Mouse (Mus musculus) ES-E14 (cell line): ENCODE measurements around the gene Cerk. TPM values are rescaled to one million over a fixed set of nuclear protein-coding genes. Genes with fewer than 3 reads are reported as not detected.

Experiments
- DNase-seq: peaks from one replicate; pipeline ENCODE4 v3.0.0-alpha.2; 2013; ENCODE audit warnings: low read depth, low spot score
- H3K27ac ChIP-seq: 2 replicates; pipeline ENCODE4 v1.5.1; 2012; ENCODE audit warnings: low read depth, mild to moderate bottlenecking, low read length, moderate library complexity, mixed read lengths; ENCODE audit not compliant: poor library complexity, insufficient read depth, severe bottlenecking
- H3K36me3 ChIP-seq: 2 replicates; pipeline ENCODE4 v1.6.1; 2012; ENCODE audit warnings: mild to moderate bottlenecking, low read length, moderate library complexity, mixed read lengths; ENCODE audit not compliant: control insufficient read depth, poor library complexity, insufficient read depth, severe bottlenecking
- H3K4me1 ChIP-seq, 2 experiments: fragments of 150-350 bp in 1 of 2; sonication (generic) in 1 of 2; 2 replicates each; pipeline ENCODE4 v1.6.1; 2012; ENCODE audit warnings: low read length in 2 of 2, mild to moderate bottlenecking in 1 of 2, mixed read lengths in 1 of 2; ENCODE audit not compliant: control insufficient read depth in 2 of 2, insufficient read depth in 2 of 2, poor library complexity in 1 of 2
- H3K4me3 ChIP-seq, 2 experiments: fragments of 150-350 bp in 1 of 2; sonication (generic) in 1 of 2; 2 replicates each; pipeline ENCODE4 v1.5.1; 2012; ENCODE audit warnings: low read length in 2 of 2, low read depth in 1 of 2, mild to moderate bottlenecking in 1 of 2, mixed read lengths in 1 of 2; ENCODE audit not compliant: insufficient read depth in 1 of 2, poor library complexity in 1 of 2, severe bottlenecking in 1 of 2
- H3K9ac ChIP-seq: 2 replicates; pipeline ENCODE4 v1.6.1; 2012; ENCODE audit warnings: low read depth, mild to moderate bottlenecking, low read length, mixed read lengths; ENCODE audit not compliant: poor library complexity, insufficient read depth, severe bottlenecking
- H3K9me3 ChIP-seq: fragments of 150-350 bp; sonication (generic); 2 replicates; pipeline ENCODE4 v1.6.1; 2012; ENCODE audit warnings: low read depth, mild to moderate bottlenecking, low read length; ENCODE audit not compliant: control insufficient read depth, insufficient read depth
- CHD2 ChIP-seq: IDR thresholded peaks from 2 replicates; pipeline ENCODE4 v1.6.1; 2014; ENCODE audit warnings: mild to moderate bottlenecking, low read depth, low read length, inconsistent platforms
- HCFC1 ChIP-seq: IDR thresholded peaks from 2 replicates; pipeline ENCODE4 v1.6.1; 2012; ENCODE audit warnings: low read length, inconsistent platforms, borderline replicate concordance; ENCODE audit not compliant: insufficient read depth
- MAFK ChIP-seq: IDR thresholded peaks from 2 replicates; pipeline ENCODE4 v1.6.1; 2014; ENCODE audit warnings: mild to moderate bottlenecking, low read depth, low read length, inconsistent platforms; ENCODE audit not compliant: insufficient read depth
- ZC3H11A ChIP-seq: IDR thresholded peaks from 2 replicates; pipeline ENCODE4 v1.6.1; 2012; ENCODE audit warnings: low read depth, mild to moderate bottlenecking, inconsistent platforms, low read length, borderline replicate concordance
- ZNF384 ChIP-seq: IDR thresholded peaks from 2 replicates; pipeline ENCODE4 v1.6.1; 2012; ENCODE audit warnings: low read depth, low read length, inconsistent platforms
- in situ Hi-C, 2 experiments: fragments of 600-800 bp; cut with MboI; formaldehyde crosslinking; loops; one replicate each; pipeline ENCODE4 v1.15.1; 2025; ENCODE audit warnings: low sequenced_read_pairs in 2 of 2, inconsistent platforms in 1 of 2; ENCODE audit not compliant: unreplicated experiment in 2 of 2
- total RNA-seq: library from RNA; depleted of rRNA; stranded (reverse); fragments of 300-350 nt; gene quantifications from 2 replicates; pipeline ENCODE4 v1.2.3, GENCODE M21; 2012

Gene Cerk
- total RNA-seq, 1 experiment = 3.4 TPM

DNA sequence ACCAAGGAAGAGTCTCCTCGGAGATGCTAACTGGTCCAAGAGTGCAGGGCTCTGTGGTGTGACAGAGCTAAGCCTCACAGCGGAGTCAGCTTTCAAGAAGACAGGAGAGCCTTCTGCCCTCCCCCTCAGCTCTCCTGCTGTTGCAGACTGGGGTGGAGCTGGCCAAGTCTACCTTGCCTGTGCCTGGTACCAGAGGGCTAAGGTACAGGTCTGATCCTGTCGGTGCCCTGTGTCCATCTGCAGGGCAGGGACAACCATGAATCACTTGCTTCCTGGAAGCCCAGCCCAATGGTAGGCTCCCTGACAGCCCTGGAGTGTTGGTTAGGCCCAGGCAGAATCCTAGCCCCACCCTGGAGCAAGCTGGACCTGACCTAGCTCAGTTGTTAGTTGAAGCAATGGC lies 745 bp upstream of the Cerk start:
- Histone ChIP-seq H3K27ac (no peak overlapping the region), H3K9ac (no peak overlapping the region), H3K4me3 (no peak overlapping the region), H3K36me3 (no peaks in the 10 kb centered on the region), H3K9me3 (no peaks in the 10 kb centered on the region), H3K4me1 (peaks cover 0 to 18% of the 10 kb centered on the region in 2 experiments; a peak in 2 of 4 replicates)
- in situ Hi-C loops = no loop called here
- no peak for DNase-seq
- no peak for TF ChIP-seq HCFC1
- TF ChIP-seq ZC3H11A = no peak
- TF ChIP-seq CHD2 = no peak
- no peak for TF ChIP-seq ZNF384
- no peak for TF ChIP-seq MAFK

DNA sequence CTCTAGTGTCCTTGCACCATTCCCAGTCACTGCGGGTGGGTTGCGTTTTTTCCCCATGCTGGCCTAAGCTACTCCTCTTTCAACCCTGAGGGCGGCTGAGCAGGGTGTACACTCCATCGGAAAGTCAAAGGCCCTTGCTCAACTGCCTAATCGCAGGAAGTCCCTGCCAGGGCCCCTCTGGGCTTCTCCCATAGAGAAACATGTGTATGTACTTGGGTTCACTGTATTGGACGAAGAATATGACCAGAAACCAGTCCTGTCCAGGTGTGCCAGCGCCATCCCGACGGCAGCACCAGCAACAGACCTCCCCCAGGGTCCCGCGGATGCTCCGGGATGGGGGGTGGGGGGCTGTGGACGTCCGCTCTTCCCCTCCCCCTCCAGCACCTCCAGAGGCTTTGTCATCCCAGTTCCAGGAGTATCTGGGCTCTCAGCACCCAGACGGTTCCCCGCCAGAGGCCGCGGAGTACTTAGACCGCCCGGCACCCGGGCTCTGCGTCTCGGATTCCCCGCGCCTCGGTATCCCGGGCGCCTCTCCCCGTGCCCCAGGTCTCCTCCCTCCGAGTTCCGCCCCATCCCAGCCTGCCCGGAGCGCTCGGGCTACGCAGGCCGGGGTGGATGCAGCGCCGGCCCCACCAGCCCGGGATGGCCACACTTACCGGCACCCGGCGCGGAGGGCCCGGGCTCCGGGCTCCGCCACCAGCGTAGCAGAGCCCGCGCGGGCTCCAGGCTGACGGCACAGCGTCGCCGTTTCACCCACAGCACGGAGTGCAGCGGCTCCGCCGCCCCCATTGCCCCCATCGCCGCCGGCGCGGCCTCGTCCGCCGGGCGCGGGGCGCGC lies 871 bp downstream of the Cerk start:
- in situ Hi-C loops = no loop called here
- no peak overlapping the region; the same call in 1 of the 2 replicates for H3K27ac ChIP-seq
- peak overlapping the region; percentile 75 for H3K9ac ChIP-seq
- H3K9me3 ChIP-seq = no peaks in the 10 kb centered on the region
- no peak for DNase-seq
- H3K4me1 ChIP-seq = peaks cover 0 to 18% of the 10 kb centered on the region in 2 experiments; a peak in 2 of 4 replicates
- TF ChIP-seq MAFK (no peak), ZNF384 (no peak), ZC3H11A (no peak)
- no peaks in the 10 kb centered on the region for H3K36me3 ChIP-seq
- H3K4me3 ChIP-seq = peak overlapping the region; percentile 78 to 92

DNA sequence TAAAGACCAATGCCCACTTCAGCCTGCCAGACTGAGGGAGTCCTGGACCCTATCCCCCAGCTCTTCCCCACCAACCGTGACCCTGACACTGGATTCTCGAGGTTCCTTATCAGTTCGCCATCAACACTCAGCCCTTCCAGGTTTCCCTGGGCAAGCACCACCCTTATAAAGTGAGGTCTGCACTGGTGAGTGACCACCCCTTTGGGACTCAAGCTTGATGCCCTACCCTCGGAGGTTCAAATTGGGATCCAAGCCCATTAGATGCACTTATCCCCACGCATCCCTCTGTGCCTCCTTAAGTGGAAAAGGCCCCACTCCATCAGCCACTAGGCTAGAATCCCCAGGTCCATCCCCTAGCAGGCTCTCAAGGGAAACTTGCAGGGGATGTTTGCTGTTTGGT lies 1.9 kb downstream of the Cerk start:
- H3K4me1 ChIP-seq = peaks cover 0 to 18% of the 10 kb centered on the region in 2 experiments; a peak in 2 of 4 replicates
- H3K36me3 ChIP-seq = no peaks in the 10 kb centered on the region
- H3K4me3 ChIP-seq = no peak overlapping the region
- TF ChIP-seq ZC3H11A (no peak), CHD2 (no peak), MAFK (no peak), HCFC1 (no peak), ZNF384 (no peak)
- no peaks in the 10 kb centered on the region for H3K9me3 ChIP-seq
- no peak overlapping the region for H3K9ac ChIP-seq
- no peak overlapping the region for H3K27ac ChIP-seq
- no peak for DNase-seq
- in situ Hi-C loops = no loop called here

DNA sequence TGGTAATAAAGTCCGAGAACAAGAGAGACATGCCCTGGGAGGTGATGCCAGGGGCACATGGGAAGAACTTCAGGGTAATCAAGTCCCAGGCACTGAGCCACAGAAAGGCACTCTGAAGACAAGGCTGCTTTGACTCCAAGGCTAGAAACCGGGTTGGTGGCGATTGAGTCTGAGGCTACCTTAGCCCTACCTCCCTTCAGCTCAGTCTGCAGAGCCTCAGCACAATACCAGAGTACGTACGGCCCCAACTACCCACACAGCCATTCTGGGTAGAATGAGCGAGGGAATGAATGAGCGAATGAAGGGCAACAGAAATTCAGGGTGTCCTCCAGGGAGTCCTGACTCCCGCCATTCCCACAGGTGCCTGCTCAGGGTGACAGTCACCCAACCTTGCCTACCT lies 2.5 kb downstream of the Cerk start:
- DNase-seq = no peak
- in situ Hi-C loops = no loop called here
- Histone ChIP-seq H3K36me3 (no peaks in the 10 kb centered on the region), H3K9ac (no peak overlapping the region), H3K4me3 (no peak overlapping the region), H3K27ac (no peak overlapping the region), H3K4me1 (peaks cover 0 to 18% of the 10 kb centered on the region in 2 experiments; a peak in 2 of 4 replicates), H3K9me3 (no peaks in the 10 kb centered on the region)
- TF ChIP-seq HCFC1 (no peak), ZNF384 (no peak), CHD2 (no peak), ZC3H11A (no peak), MAFK (no peak)
